Mouse (Mus musculus) liver, embryonic 11.5 days (tissue): ENCODE results near the gene Mansc1. TPM values are rescaled to one million over a fixed set of nuclear protein-coding genes. Genes with fewer than 3 reads are reported as not detected.

Experiments used
- ATAC-seq: fragments of 200-750 bp; cut with Nextera tagmentation; replicated peaks from 2 replicates; pipeline ENCODE4 v1.8.0; 2017; ENCODE audit warnings: moderate number of reproducible peaks, mild to moderate bottlenecking, moderate TSS enrichment, moderate library complexity; ENCODE audit not compliant: low FRiP score
- DNase-seq: peaks from one replicate; pipeline ENCODE4 v3.0.0-alpha.2; 2017; ENCODE audit warnings: low spot score
- H3K27ac ChIP-seq: fragments of 300-500 bp; sonication (generic); 2 replicates; pipeline ENCODE4 v1.5.1; 2014; ENCODE audit warnings: mild to moderate bottlenecking, low read depth, low read length, control low read depth
- H3K27me3 ChIP-seq: fragments of 300-500 bp; sonication (generic); replicated peaks from 2 replicates; pipeline ENCODE4 v1.6.1; 2014; ENCODE audit warnings: low read length, mixed read lengths; ENCODE audit not compliant: control insufficient read depth, insufficient read depth
- H3K36me3 ChIP-seq: fragments of 300-500 bp; sonication (generic); 2 replicates; pipeline ENCODE4 v1.6.1; 2014; ENCODE audit warnings: mild to moderate bottlenecking, low read length, moderate library complexity, mixed read lengths; ENCODE audit not compliant: control insufficient read depth, insufficient read depth
- H3K4me1 ChIP-seq: fragments of 300-500 bp; sonication (generic); replicated peaks from 2 replicates; pipeline ENCODE4 v1.6.1; 2014; ENCODE audit warnings: low read length, mixed read lengths; ENCODE audit not compliant: control insufficient read depth, insufficient read depth
- H3K4me2 ChIP-seq: fragments of 300-500 bp; sonication (generic); 2 replicates; pipeline ENCODE4 v1.6.1; 2014; ENCODE audit warnings: mild to moderate bottlenecking, control low read depth, moderate library complexity
- H3K4me3 ChIP-seq: fragments of 300-500 bp; sonication (generic); 2 replicates; pipeline ENCODE4 v1.5.1; 2014; ENCODE audit warnings: low read depth, low read length, control low read depth
- H3K9ac ChIP-seq: fragments of 300-500 bp; sonication (generic); 2 replicates; pipeline ENCODE4 v1.6.1; 2014; ENCODE audit warnings: low read depth, low read length, control low read depth
- H3K9me3 ChIP-seq: fragments of 300-500 bp; sonication (generic); 2 replicates; pipeline ENCODE4 v1.6.1; 2016; ENCODE audit warnings: low read length, inconsistent platforms, mixed read lengths; ENCODE audit not compliant: control insufficient read depth
- WGBS: fragments of 180-500 bp; shearing (Covaris S2); extraction: QIAGEN DNeasy Blood & Tissue Kit; methylation state at CpG from one replicate; pipeline ENCODE4 v1.1.7; 2014; 5-methylcytosine and 5-hydroxymethylcytosine counted together
- polyA plus RNA-seq: library from polyadenylated mRNA; unstranded; fragments of >200 nt; fragmentation: Nextera tagmentation; extraction: Ambion mirVana; gene quantifications from 2 replicates; pipeline ENCODE4 v1.2.1, GENCODE M21; 2014

Mansc1 gene
- polyA plus RNA-seq, 1 experiment from 2014 or later: 1.0 TPM

DNA sequence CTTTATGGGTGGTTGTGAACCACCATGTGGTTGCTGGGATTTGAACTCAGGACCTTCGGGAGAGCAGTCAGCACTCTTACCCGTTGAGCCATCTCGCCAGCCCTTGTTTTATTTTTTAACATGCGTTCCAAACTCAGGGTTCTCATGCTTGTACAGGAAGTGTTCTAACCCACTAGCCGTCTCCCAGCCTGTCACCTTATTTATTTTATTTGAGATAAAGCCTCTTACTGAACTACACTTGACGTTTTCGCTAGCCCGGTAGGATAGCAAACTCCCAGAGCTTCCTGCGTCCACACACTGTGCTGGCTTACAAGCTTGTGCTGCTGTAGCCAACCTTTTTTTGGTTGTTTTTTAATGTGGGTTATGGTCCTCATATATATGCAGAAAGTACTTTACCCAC, 33.5 kb upstream of the Mansc1 start:
- 69% methylated on average over 9 of the region's 9 CpGs for WGBS
- Histone ChIP-seq H3K4me3 (no peak overlapping the region), H3K9me3 (no peaks in the 10 kb centered on the region), H3K27me3 (no peaks in the 10 kb centered on the region), H3K36me3 (no peaks in the 10 kb centered on the region), H3K27ac (no peak overlapping the region), H3K4me2 (no peak overlapping the region), H3K9ac (no peak overlapping the region), H3K4me1 (peaks cover 24% of the 10 kb centered on the region)
- ATAC-seq: no peak
- no peak for DNase-seq

DNA sequence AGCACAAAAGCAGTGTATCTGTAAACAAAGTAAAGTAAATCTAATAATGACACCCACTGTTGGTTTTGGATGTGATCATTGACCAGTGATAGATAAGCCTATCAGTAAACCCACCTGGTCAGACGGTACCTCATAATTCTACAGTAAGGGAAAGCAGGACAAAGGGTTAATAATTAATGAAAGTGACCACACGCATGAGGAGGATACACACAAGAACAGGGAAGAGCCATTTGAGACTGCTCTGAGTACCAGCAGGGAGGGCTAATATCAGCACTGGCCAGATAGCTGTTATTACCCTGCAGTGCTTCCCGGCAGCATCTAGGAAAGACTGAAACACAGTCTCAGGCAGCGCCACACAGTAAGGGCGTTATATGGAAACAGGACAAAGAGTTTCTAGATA, 32.3 kb upstream of the Mansc1 start:
- DNase-seq (no peak), ATAC-seq (peak; percentile 62)
- Histone ChIP-seq H3K4me1 (peaks cover 29% of the 10 kb centered on the region), H3K4me2 (no peak overlapping the region), H3K9me3 (no peaks in the 10 kb centered on the region), H3K27me3 (no peaks in the 10 kb centered on the region), H3K27ac (no peak overlapping the region), H3K4me3 (no peak overlapping the region), H3K36me3 (no peaks in the 10 kb centered on the region), H3K9ac (no peak overlapping the region)
- 49% methylated on average over 5 of the region's 5 CpGs for WGBS

DNA sequence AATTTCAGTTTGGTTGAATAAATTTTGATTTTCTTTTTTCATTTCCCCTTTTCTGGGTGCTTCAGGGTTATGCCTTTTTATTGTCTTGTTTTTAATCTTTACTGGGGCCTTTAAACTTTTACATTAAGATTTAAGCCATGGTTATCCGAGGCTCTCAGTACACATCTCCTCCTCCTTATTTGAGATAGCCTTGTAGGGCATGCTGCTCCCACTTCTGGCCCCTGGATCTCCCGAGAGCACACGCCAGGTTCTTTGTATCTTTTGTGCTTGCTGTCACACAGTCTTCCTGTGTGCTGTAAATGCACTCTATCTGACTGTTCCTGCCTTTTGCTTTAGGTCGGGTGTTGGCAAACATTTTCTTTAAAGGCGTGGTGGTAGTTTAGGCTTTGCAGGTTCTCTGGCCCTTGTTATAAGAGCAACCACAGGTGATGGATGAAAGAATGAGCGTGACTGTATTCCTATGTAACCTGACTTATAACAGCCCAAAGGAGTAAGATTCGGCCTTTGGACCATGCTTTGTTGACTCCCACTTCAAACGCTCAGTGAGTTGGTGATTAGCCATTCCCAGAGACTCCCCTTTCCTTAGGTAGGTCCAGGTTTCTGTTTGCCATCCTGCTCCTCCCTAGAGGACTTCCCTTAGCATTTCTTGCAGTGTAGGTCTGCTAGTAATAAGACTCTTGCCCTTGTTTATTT, 28.6 kb upstream of the Mansc1 start:
- Histone ChIP-seq H3K9me3 (no peaks in the 10 kb centered on the region), H3K4me2 (no peak overlapping the region), H3K27ac (no peak overlapping the region), H3K36me3 (no peaks in the 10 kb centered on the region), H3K4me1 (peaks cover 14% of the 10 kb centered on the region), H3K4me3 (no peak overlapping the region), H3K27me3 (no peaks in the 10 kb centered on the region), H3K9ac (no peak overlapping the region)
- no peak for DNase-seq
- 51% methylated on average over 8 of the region's 8 CpGs for WGBS
- no peak for ATAC-seq

DNA sequence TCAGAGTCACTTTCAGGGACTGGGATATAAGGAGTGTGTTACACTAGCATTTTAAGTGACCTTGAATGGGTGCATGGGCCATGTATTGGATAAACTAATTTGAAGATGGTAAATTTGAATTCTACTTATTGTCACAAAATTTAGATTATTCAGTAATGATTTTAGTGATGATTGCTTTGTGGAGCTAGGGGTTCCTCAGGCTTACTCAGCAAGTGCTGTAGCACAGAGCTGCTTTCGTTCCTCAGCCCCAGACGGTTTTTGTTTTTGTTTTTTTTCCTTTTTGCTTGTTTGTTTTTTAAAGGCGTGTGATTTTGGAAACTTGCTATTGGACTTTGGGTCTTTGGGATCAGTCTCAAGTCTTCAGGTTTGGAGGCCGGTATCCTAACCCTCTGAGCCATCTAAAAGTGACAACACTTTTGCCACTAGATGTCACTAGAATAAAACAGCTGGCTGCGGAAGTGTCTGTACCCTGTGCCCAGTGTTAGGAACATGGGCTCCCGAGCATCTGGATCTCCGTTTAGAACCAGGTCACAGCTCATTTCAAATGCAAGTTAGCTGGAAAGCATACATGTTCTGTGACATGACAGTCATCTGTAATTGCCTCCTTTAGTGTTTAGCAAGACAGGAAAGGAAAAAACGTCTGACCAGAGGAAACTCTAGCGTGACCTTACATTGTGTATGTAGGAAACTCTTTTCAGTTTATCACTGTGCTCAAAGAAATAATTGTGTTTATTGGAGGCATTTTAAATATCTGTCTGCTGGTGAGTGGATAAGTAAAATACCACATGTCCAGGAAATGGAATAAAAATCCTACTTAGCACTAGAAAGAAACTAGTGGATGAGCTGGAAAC, 27.0 kb upstream of the Mansc1 start:
- no peak overlapping the region for H3K4me3 ChIP-seq
- 21% methylated on average over 9 of the region's 9 CpGs for WGBS
- H3K9ac ChIP-seq: no peak overlapping the region
- no peaks in the 10 kb centered on the region for H3K27me3 ChIP-seq
- H3K27ac ChIP-seq: no peak overlapping the region
- DNase-seq (peak; percentile 43), ATAC-seq (peak; percentile 78)
- H3K4me2 ChIP-seq: peak overlapping the region; percentile 33; the same call in 1 of the 2 replicates
- H3K4me1 ChIP-seq: peaks cover 9% of the 10 kb centered on the region
- H3K9me3 ChIP-seq: no peaks in the 10 kb centered on the region
- H3K36me3 ChIP-seq: no peaks in the 10 kb centered on the region

DNA sequence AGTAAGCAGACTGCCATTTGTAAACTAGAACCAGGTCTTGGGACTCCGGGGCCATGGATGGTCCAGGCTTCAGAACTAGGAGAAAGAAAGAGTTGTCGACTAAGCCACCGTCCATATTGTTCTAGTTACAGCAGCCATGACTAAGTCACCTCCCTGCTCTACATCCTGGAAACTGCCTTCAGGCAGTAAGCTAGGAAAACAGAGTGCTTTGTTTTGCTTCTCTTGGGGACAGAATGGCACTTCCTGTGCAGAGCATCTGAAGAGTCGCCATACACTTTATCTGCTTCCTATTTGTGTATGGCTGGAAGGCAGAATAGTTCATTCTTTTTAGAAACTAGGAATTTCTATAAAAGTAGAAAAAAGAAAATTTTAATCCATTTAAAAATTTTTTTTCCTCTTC, 24.2 kb upstream of the Mansc1 start:
- DNase-seq: no peak

DNA sequence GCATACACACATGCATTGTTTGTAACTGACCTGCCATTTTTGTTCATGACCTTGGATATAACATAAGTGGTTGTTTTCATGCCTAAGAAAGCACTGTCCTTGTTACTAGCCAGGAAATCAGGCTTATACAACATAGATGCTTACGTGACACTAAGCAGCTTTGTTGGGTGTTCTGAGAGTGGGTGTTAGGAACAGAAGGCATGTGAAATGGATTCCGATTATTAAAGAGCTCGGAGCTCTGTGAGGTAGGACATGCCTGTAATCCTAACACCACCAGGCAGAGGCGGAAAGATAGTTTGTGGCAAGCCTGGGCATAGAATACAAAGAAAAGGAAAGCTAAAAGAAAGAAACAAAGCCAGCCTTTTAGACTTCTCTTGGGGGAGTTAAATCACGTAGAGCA, 16.1 kb upstream of the Mansc1 start:
- Histone ChIP-seq H3K9me3 (no peaks in the 10 kb centered on the region), H3K27me3 (no peaks in the 10 kb centered on the region), H3K36me3 (no peaks in the 10 kb centered on the region), H3K4me1 (no peaks in the 10 kb centered on the region), H3K9ac (no peak overlapping the region), H3K27ac (no peak overlapping the region), H3K4me2 (no peak overlapping the region), H3K4me3 (no peak overlapping the region)
- DNase-seq: no peak
- 90% methylated on average over 5 of the region's 5 CpGs for WGBS
- ATAC-seq: no peak

More for the DNA sequence above, 24.2 kb upstream of the Mansc1 start:
- Histone ChIP-seq H3K4me2 (no peak overlapping the region), H3K27me3 (no peaks in the 10 kb centered on the region), H3K27ac (no peak overlapping the region), H3K9ac (no peak overlapping the region), H3K4me3 (no peak overlapping the region), H3K9me3 (no peaks in the 10 kb centered on the region), H3K4me1 (peaks cover 6% of the 10 kb centered on the region; the same call in 1 of the 2 replicates), H3K36me3 (no peaks in the 10 kb centered on the region)
- no peak for ATAC-seq
- WGBS: 71% methylated on average over 4 of the region's 4 CpGs

DNA sequence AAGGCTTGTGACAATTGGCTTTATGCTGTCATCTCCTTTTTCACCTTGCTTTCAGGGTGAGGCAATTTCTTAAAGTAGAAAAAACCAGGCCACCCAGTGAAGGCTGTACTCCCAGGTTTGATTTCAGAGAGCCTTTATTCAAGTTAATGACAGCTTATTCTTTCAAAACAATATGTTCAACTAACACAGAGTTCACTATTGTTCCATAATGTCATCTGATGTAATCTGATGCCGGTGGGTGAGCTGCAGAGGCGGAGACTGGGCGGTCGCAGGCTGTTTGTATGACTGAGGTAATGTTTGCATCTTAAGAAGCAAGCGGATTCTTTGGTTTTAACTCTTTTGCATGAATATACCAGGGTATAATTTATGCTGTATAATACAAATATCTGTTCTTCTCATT, 15.3 kb upstream of the Mansc1 start:
- WGBS: 71% methylated on average over 5 of the region's 5 CpGs
- no peak for ATAC-seq
- DNase-seq: no peak

DNA sequence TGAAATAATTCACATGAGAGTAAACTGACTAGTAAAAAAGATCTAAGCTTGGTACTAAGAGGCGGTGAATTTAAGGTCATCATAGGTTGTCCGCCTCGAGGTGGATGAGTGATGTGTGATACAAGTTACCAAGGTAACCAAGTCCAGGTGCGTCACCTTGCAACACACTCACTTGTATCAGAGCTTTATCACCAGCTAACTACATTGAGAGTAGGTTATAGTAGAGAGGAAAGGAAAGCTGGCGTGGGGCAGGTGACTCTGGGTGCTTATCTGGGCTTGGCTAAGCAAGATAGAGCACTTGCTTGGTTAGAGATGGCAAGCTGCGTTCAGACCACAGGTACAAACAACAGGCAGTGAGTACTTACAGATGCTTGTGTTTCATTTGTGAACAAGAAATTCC, 14.5 kb upstream of the Mansc1 start:
- H3K4me1 ChIP-seq: peaks cover 4% of the 10 kb centered on the region
- no peaks in the 10 kb centered on the region for H3K9me3 ChIP-seq
- H3K4me3 ChIP-seq: no peak overlapping the region
- DNase-seq (no peak), ATAC-seq (no peak)
- H3K4me2 ChIP-seq: no peak overlapping the region
- no peaks in the 10 kb centered on the region for H3K27me3 ChIP-seq
- no peak overlapping the region for H3K27ac ChIP-seq
- no peaks in the 10 kb centered on the region for H3K36me3 ChIP-seq
- WGBS: 82% methylated on average over 6 of the region's 6 CpGs
- no peak overlapping the region for H3K9ac ChIP-seq

More for the DNA sequence above, 15.3 kb upstream of the Mansc1 start:
- no peaks in the 10 kb centered on the region for H3K9me3 ChIP-seq
- H3K9ac ChIP-seq: no peak overlapping the region
- H3K36me3 ChIP-seq: no peaks in the 10 kb centered on the region
- H3K4me2 ChIP-seq: no peak overlapping the region
- no peak overlapping the region for H3K27ac ChIP-seq
- no peaks in the 10 kb centered on the region for H3K27me3 ChIP-seq
- H3K4me1 ChIP-seq: no peaks in the 10 kb centered on the region
- no peak overlapping the region for H3K4me3 ChIP-seq
